Mouse (Mus musculus) liver, postnatal 0 days (tissue): ENCODE data around the gene Zfp629. TPM values are rescaled to one million over a fixed set of nuclear protein-coding genes. Genes with fewer than 3 reads are reported as not detected.

Experiments used
- ATAC-seq: fragments of 200-750 bp; cut with Nextera tagmentation; 2 replicates; pipeline ENCODE4 v1.8.0; 2017; ENCODE audit warnings: mild to moderate bottlenecking, moderate library complexity
- DNase-seq: peaks from one replicate; pipeline ENCODE4 v3.0.0-alpha.2; 2016
- H3K27ac ChIP-seq: fragments of 300-500 bp; sonication (generic); 2 replicates; pipeline ENCODE4 v1.5.1; 2014; ENCODE audit warnings: antibody characterized with exemption, moderate library complexity, mild to moderate bottlenecking, low read depth
- H3K27me3 ChIP-seq: fragments of 300-500 bp; sonication (generic); 2 replicates; pipeline ENCODE4 v1.6.1; 2014; ENCODE audit warnings: low read length, control low read depth, mixed read lengths; ENCODE audit not compliant: insufficient read depth
- H3K36me3 ChIP-seq: fragments of 300-500 bp; sonication (generic); replicated peaks from 2 replicates; pipeline ENCODE4 v1.6.1; 2014; ENCODE audit warnings: mild to moderate bottlenecking, control low read depth, low read length, moderate library complexity, mixed read lengths; ENCODE audit not compliant: insufficient read depth
- H3K4me1 ChIP-seq: fragments of 300-500 bp; sonication (generic); 2 replicates; pipeline ENCODE4 v1.6.1; 2014; ENCODE audit warnings: antibody characterized with exemption, mild to moderate bottlenecking, control low read depth; ENCODE audit not compliant: insufficient read depth
- H3K4me2 ChIP-seq: fragments of 300-500 bp; sonication (generic); 2 replicates; pipeline ENCODE4 v1.6.1; 2014; ENCODE audit warnings: low read depth, mild to moderate bottlenecking, low read length, moderate library complexity, mixed read lengths
- H3K4me3 ChIP-seq: fragments of 300-500 bp; sonication (generic); 2 replicates; pipeline ENCODE4 v1.5.1; 2014; ENCODE audit warnings: low read depth, low read length
- H3K9ac ChIP-seq: fragments of 300-500 bp; sonication (generic); replicated peaks from 2 replicates; pipeline ENCODE4 v1.6.1; 2014; ENCODE audit warnings: mild to moderate bottlenecking, moderate library complexity
- H3K9me3 ChIP-seq: fragments of 300-500 bp; sonication (generic); 2 replicates; pipeline ENCODE4 v1.6.1; 2016; ENCODE audit warnings: mild to moderate bottlenecking, control low read depth, low read length, mixed read lengths
- CTCF ChIP-seq: sonication (generic); IDR thresholded peaks from 2 replicates; pipeline ENCODE4 v1.5.1; 2016; ENCODE audit warnings: antibody characterized with exemption, low read depth
- EP300 ChIP-seq: IDR thresholded peaks from 2 replicates; pipeline ENCODE4 v1.6.1; 2016; ENCODE audit warnings: antibody characterized with exemption, low read depth, mild to moderate bottlenecking
- WGBS: fragments of 180-500 bp; shearing (Covaris S2); extraction: QIAGEN DNeasy Blood & Tissue Kit; methylation state at CpG from one replicate; pipeline ENCODE4 v1.1.7; 2014; ENCODE audit not compliant: insufficient replicate concordance; 5-methylcytosine and 5-hydroxymethylcytosine counted together
- polyA plus RNA-seq: library from polyadenylated mRNA; unstranded; fragments of >200 nt; fragmentation: Nextera tagmentation; extraction: Ambion mirVana; gene quantifications from 2 replicates; pipeline ENCODE4 v1.2.1, GENCODE M21; 2015

The Zfp629 gene
- polyA plus RNA-seq, 1 experiment from 2014 or later, result 2.0 TPM

GRCm38 (mm10) chr7:127611011-127611410 is 4.6 kb downstream of the Zfp629 start:
- Histone ChIP-seq H3K27ac (no peak overlapping the region), H3K36me3 (peaks cover 33% of the 10 kb centered on the region)
- TF ChIP-seq CTCF (no peak), EP300 (no peak)

GRCm38 (mm10) chr7:127607150-127607549 is 8.4 kb downstream of the Zfp629 start:
- peaks cover 53% of the 10 kb centered on the region for H3K36me3 ChIP-seq
- no peak overlapping the region for H3K4me2 ChIP-seq
- H3K27me3 ChIP-seq, result no peaks in the 10 kb centered on the region
- H3K9ac ChIP-seq, result no peak overlapping the region
- no peak overlapping the region for H3K4me3 ChIP-seq
- WGBS, result 80% methylated on average over 6 of the region's 6 CpGs
- no peaks in the 10 kb centered on the region for H3K9me3 ChIP-seq
- no peaks in the 10 kb centered on the region for H3K4me1 ChIP-seq
- ATAC-seq (no peak), DNase-seq (no peak)
- no peak for TF ChIP-seq EP300
- no peak for TF ChIP-seq CTCF
- H3K27ac ChIP-seq, result no peak overlapping the region

More at GRCm38 (mm10) chr7:127611011-127611410, 4.6 kb downstream of the Zfp629 start:
- Histone ChIP-seq H3K9me3 (no peaks in the 10 kb centered on the region), H3K4me3 (no peak overlapping the region), H3K4me2 (no peak overlapping the region), H3K9ac (no peak overlapping the region), H3K27me3 (no peaks in the 10 kb centered on the region), H3K4me1 (peaks cover 10% of the 10 kb centered on the region)
- 92% methylated on average over 29 of the region's 29 CpGs for WGBS
- ATAC-seq, result no peak
- DNase-seq, result no peak

DNA sequence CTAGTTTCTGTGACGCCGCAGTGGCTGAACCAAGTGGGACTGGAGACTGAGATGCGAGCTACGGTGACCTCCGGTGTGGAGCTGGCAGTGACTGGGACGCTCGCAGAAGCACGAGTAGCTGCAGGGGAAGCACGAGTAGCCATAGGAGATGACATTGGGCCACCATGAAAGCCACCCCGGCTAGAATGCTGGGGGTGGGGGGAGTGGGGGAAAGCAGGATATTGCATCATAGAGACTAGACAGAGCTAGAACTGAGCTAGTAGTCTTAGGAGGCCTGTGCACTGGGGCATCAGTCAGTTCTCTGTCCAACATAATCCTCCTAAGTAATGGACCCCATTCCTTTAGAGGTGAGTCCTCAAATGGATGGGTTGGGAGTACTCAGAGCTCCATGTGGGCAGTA is 11.3 kb downstream of the Zfp629 start:
- Histone ChIP-seq H3K27ac (no peak overlapping the region), H3K9ac (no peak overlapping the region), H3K36me3 (peaks cover 60% of the 10 kb centered on the region), H3K9me3 (no peaks in the 10 kb centered on the region), H3K4me1 (no peaks in the 10 kb centered on the region), H3K4me2 (no peak overlapping the region), H3K27me3 (no peaks in the 10 kb centered on the region), H3K4me3 (no peak overlapping the region)
- ATAC-seq, result no peak
- TF ChIP-seq CTCF (no peak), EP300 (no peak)
- 78% methylated on average over 10 of the region's 10 CpGs for WGBS
- DNase-seq, result no peak

DNA sequence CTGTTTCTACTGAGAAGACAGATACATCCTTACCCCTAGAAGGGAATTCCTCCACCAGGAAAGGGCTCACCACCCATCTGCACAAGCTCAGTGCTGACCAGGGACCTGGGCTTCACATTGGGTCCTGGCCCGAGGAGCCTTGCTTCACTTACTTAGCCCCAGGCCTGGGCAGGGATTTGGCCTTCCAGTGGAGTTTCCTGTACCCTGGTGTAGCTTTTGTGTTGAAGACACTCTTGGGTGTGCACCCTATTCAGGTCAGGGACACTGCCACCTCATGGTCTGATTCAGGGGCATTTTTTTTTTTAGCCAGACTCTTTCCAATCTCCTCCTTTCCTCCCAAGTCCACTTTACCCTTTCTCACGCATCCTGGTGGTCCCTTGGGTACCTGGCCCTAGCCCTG is 12.7 kb downstream of the Zfp629 start:
- Histone ChIP-seq H3K27ac (no peak overlapping the region), H3K27me3 (no peaks in the 10 kb centered on the region), H3K9ac (no peak overlapping the region), H3K9me3 (no peaks in the 10 kb centered on the region), H3K4me2 (no peak overlapping the region), H3K4me1 (no peaks in the 10 kb centered on the region), H3K36me3 (peaks cover 63% of the 10 kb centered on the region), H3K4me3 (no peak overlapping the region)
- WGBS, result 91% methylated on average over 2 of the region's 2 CpGs
- DNase-seq, result no peak
- no peak for ATAC-seq
- TF ChIP-seq EP300 (no peak), CTCF (no peak)

DNA sequence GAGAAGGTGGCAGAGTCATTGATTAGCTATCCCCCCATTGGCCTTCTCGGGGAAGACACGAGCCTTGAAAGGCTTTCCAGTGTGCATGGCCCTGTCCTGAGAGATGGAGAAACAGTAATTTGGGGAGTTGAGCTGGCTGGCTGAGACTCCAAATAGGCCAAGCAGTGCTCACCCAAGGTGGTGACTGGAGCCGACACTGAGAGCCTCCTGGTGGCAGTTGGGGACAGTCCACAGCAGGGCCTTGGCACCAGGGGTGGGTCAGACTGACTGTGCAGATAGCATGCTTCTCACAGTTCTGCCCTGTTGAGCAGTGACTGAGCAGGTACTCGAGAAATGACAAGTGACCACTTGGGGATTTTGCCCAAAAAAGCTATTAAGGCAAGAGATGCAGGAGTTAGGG is 13.9 kb downstream of the Zfp629 start:
- TF ChIP-seq EP300 (no peak), CTCF (peak; percentile 26)
- Histone ChIP-seq H3K36me3 (peaks cover 72% of the 10 kb centered on the region), H3K4me1 (no peaks in the 10 kb centered on the region), H3K27ac (no peak overlapping the region), H3K9ac (no peak overlapping the region), H3K9me3 (no peaks in the 10 kb centered on the region), H3K27me3 (no peaks in the 10 kb centered on the region), H3K4me3 (no peak overlapping the region), H3K4me2 (no peak overlapping the region)
- DNase-seq (no peak), ATAC-seq (no peak)
- WGBS, result 83% methylated on average over 4 of the region's 4 CpGs

DNA sequence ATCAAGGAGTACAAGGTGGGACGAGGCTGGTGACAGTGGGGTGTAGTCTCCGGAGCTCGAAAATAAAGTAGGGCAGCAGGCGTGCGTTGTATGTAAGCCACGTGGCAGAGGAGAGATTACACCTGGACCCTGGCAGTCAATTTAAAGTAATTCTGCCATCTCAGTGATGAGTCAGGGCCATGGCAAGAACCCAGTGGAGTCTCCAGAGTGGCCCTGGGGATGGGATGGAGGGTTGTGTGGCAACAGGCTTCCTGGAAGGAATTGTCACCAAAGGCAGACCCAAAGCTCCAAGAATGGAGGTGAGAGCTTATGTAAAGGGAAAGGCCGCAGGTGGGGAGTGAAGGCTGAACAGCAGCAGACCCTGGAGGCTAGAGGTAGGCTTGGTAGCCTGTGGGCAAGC is 15.0 kb downstream of the Zfp629 start:
- no peak overlapping the region for H3K4me2 ChIP-seq
- H3K4me3 ChIP-seq, result no peak overlapping the region
- peaks cover 83% of the 10 kb centered on the region for H3K36me3 ChIP-seq
- H3K4me1 ChIP-seq, result no peaks in the 10 kb centered on the region
- 91% methylated on average over 7 of the region's 7 CpGs for WGBS
- H3K27me3 ChIP-seq, result no peaks in the 10 kb centered on the region
- H3K27ac ChIP-seq, result no peak overlapping the region
- no peak for ATAC-seq
- no peak for DNase-seq
- no peaks in the 10 kb centered on the region for H3K9me3 ChIP-seq
- TF ChIP-seq CTCF (no peak), EP300 (no peak)
- no peak overlapping the region for H3K9ac ChIP-seq

DNA sequence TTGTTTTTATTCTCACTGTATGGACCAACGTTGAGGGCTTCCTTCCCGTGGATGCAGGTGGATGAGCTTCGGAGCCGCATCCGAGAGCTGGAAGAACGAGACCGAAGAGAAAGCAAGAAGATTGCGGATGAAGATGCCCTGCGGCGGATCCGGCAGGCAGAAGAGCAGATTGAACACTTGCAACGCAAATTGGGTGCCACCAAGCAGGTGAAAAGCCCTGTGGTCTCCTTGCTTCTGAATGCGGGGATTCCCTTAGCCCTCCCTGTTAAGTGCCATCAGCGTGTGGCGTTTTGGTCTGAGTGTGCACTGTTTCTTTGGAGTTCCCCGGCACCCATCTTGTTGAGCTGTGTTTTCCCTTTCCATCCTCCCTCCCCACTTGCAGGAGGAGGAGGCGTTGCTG is 18.9 kb downstream of the Zfp629 start:
- Histone ChIP-seq H3K4me1 (no peaks in the 10 kb centered on the region), H3K27me3 (no peaks in the 10 kb centered on the region), H3K9ac (no peak overlapping the region), H3K4me3 (no peak overlapping the region), H3K9me3 (no peaks in the 10 kb centered on the region), H3K36me3 (peaks cover 93% of the 10 kb centered on the region), H3K4me2 (no peak overlapping the region), H3K27ac (no peak overlapping the region)
- DNase-seq (no peak), ATAC-seq (no peak)
- TF ChIP-seq EP300 (no peak), CTCF (no peak)
- WGBS, result 92% methylated on average over 17 of the region's 17 CpGs
